Mouse (Mus musculus) limb, embryonic 10.5 days (tissue): ENCODE data around the gene Zpbp2. TPM values are rescaled to one million over a fixed set of nuclear protein-coding genes. Genes with fewer than 3 reads are reported as not detected.

Experiments
- DNase-seq: peaks from one replicate; pipeline ENCODE4 v3.0.0-alpha.2; 2017; ENCODE audit warnings: low spot score
- H3K27ac ChIP-seq: fragments of 300-500 bp; sonication (generic); 2 replicates; pipeline ENCODE4 v1.5.1; 2016; ENCODE audit warnings: mild to moderate bottlenecking
- H3K27me3 ChIP-seq: fragments of 300-500 bp; sonication (generic); 2 replicates; pipeline ENCODE4 v1.6.1; 2016; ENCODE audit warnings: low read depth, mild to moderate bottlenecking; ENCODE audit not compliant: poor library complexity, severe bottlenecking
- H3K36me3 ChIP-seq: fragments of 300-500 bp; sonication (generic); 2 replicates; pipeline ENCODE4 v1.6.1; 2016; ENCODE audit warnings: mild to moderate bottlenecking, moderate library complexity
- H3K4me1 ChIP-seq: fragments of 300-500 bp; sonication (generic); 2 replicates; pipeline ENCODE4 v1.6.1; 2016
- H3K4me3 ChIP-seq: fragments of 300-500 bp; sonication (generic); 2 replicates; pipeline ENCODE4 v1.5.1; 2016; ENCODE audit warnings: mild to moderate bottlenecking, moderate library complexity
- H3K9me3 ChIP-seq: fragments of 300-500 bp; sonication (generic); replicated peaks from 2 replicates; pipeline ENCODE4 v1.6.1; 2016; ENCODE audit warnings: mild to moderate bottlenecking
- WGBS: fragments of 180-500 bp; shearing (Covaris S2); methylation state at CpG from one replicate; pipeline ENCODE4 v1.1.7; 2016; 5-methylcytosine and 5-hydroxymethylcytosine counted together
- polyA plus RNA-seq: library from polyadenylated mRNA; unstranded; fragments of >200 nt; fragmentation: Nextera tagmentation; extraction: Ambion mirVana; gene quantifications from 2 replicates; pipeline ENCODE4 v1.2.1, GENCODE M21; 2016

Zpbp2 gene
- polyA plus RNA-seq, 1 experiment from 2014 or later: 0.14 TPM

DNA sequence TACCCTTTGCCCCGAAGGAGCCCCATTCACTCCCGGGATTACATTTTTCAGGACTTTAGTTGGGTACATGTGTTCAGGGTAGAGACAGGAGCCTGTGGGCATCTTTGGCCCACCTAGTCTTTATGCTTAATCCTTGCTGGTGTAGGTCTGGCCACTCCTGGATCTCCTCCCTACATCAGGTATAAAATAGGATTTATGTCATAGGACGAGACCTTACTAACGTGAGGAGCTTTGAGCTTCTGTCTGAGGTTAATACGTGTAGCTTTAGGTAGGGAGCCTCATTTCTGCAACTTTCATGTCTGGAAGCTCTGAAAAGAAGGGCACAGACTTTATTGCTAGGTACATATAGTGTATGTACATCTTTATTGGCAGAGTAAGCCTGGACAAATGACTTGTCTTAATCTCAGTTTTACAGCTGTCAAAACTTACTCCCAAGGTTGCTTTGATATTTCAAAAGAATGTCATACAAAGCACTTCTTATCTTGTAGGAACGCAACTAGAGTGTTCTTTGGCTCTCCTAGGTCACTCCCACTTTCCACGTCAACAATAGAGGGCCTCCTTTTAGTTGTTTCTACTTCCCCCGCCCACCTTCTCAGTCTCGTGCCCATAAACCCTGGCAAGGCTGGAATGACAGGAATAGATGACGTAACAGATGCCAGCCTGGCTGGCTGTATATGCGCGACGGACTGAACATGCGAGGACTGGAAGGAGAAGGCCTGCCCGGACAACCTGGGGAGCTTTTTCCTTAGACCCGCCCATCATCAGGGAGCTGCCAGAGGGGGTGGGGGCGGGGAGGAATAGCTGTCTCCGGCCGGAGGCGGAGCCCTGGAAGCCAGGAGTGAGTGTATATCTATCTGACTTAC is 37.0 kb downstream of the Zpbp2 start:
- peaks cover 42% of the 10 kb centered on the region for H3K4me1 ChIP-seq
- peak overlapping the region; percentile 89 for H3K27ac ChIP-seq
- peaks cover 18% of the 10 kb centered on the region for H3K36me3 ChIP-seq
- H3K4me3 ChIP-seq: peak overlapping the region; percentile 94
- 6% methylated on average over 20 of the region's 20 CpGs for WGBS
- H3K27me3 ChIP-seq: peaks cover 18% of the 10 kb centered on the region
- no peaks in the 10 kb centered on the region for H3K9me3 ChIP-seq
- peak; percentile 71 for DNase-seq

DNA sequence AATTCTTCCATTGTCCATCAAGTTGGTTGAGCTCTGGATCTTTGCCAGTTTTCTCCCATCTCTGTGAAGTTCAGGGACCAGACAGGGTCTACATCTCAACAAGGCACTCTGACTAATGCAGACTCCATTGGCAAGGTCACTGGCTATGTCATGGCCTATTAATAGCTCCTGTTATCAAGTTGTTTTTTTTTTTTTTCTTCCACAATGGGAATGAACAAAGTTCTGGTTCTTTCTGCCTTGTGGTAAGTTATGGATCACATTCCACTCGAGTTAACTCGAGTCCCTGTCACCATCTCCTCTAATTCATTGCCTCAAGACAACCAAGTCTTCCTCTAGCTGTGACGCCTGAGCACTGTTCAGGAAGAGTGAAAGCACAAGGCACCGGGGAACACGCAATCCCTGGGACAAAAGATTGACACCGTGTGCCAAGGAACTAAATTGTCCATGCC is 38.0 kb downstream of the Zpbp2 start:
- Histone ChIP-seq H3K4me1 (peaks cover 42% of the 10 kb centered on the region), H3K36me3 (peaks cover 9% of the 10 kb centered on the region; the same call in 1 of the 2 replicates), H3K27ac (peak overlapping the region; percentile 89; the same call in 1 of the 2 replicates), H3K9me3 (no peaks in the 10 kb centered on the region), H3K4me3 (no peak overlapping the region), H3K27me3 (peaks cover 18% of the 10 kb centered on the region)
- WGBS: 75% methylated on average over 6 of the region's 6 CpGs
- no peak for DNase-seq

DNA sequence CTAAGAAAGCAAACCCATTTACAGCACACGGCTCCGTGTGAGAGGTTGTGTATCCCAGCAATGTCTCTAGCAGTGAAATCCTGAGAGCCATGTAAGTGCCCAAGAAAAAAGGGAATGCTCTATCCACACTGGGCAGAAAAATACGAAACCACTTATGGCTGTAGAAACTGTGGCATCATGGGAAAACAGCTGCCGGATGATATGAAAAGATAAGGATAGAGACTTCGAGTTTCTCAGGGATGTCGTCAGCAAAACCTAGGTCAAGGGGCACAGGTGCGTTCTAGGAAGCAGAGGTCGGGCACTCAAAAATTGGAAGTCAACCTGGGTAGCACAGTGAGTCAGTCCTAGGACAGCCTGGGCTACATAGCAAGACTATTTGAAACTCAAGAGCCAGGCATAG is 38.4 kb downstream of the Zpbp2 start:
- WGBS: 81% methylated on average over 8 of the region's 8 CpGs
- H3K27me3 ChIP-seq: peaks cover 18% of the 10 kb centered on the region
- peaks cover 42% of the 10 kb centered on the region for H3K4me1 ChIP-seq
- no peak overlapping the region for H3K27ac ChIP-seq
- peaks cover 4% of the 10 kb centered on the region; the same call in 1 of the 2 replicates for H3K36me3 ChIP-seq
- no peak overlapping the region for H3K4me3 ChIP-seq
- no peaks in the 10 kb centered on the region for H3K9me3 ChIP-seq
- no peak for DNase-seq

DNA sequence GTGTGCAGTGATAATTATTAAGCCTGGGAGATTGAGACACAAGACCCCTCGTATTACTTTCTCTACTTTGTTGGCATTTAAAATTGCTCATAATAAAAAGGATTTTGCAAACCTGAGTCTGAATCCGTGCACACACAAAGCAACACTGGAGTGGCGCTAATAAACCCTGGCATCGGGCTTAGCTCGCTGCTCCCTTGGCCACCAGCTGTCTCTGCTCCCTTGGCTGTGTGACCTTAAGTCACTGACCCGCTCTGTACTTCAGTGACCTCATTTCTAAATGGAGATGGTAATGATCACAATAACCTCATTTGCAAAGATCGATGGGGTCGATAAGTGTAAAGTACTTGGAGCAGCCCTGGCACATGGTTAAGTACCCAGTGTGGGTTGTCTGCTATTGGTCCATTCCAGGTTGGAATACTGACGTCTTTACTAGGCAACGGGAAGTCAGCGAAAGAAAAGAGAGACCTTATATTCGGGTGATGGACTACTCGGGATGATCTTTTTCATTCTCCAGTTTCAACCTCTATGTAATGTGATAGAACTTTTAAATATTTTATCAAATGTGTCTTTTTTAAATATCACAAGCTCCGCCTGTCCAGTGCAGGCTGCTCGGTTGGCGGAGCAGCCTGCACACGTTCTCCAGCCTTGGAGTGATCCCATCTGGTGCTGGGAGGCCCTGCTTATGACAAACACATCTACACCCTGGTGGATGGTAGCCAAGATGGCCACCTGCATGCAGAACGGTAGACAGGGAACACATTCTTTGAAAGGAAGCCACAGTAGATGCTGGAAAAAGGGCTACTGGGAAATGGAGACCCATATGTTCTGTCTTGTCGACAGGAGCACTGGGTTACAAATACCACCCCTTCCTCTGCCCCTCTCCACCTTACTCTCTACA is 39.9 kb downstream of the Zpbp2 start:
- DNase-seq: no peak
- Histone ChIP-seq H3K9me3 (no peaks in the 10 kb centered on the region), H3K27me3 (peaks cover 18% of the 10 kb centered on the region), H3K27ac (no peak overlapping the region), H3K4me1 (peaks cover 28% of the 10 kb centered on the region), H3K36me3 (no peaks in the 10 kb centered on the region), H3K4me3 (no peak overlapping the region)
- 83% methylated on average over 19 of the region's 19 CpGs for WGBS

- Histone ChIP-seq H3K36me3 (no peaks in the 10 kb centered on the region), H3K9me3 (no peaks in the 10 kb centered on the region), H3K4me1 (peaks cover 5% of the 10 kb centered on the region; the same call in 1 of the 2 replicates), H3K27me3 (peaks cover 39% of the 10 kb centered on the region), H3K4me3 (no peak overlapping the region), H3K27ac (no peak overlapping the region)
- 82% methylated on average over 6 of the region's 6 CpGs for WGBS
- no peak for DNase-seq
Measured at GRCm38 (mm10) chr11:98595021-98595420, 44.1 kb downstream of the Zpbp2 start.

DNA sequence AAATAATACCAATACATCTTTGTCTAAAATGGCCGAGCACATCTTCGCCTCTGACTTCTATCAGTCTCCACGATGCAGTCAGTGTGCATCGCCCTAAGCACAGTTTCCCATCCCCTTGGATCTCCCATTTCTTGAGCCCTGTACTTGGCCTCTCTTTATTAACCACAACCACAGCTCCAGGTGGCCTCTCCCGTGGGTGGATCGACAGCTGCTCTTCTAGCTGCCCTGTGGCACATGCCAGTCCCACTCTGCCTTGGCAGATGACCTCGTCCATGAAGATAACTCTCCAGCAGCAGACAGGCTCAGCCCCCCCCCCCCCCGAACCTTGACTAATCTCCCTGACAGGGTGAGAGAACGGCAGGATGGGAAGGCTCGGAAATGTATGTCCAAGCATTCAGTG is 44.6 kb downstream of the Zpbp2 start:
- Histone ChIP-seq H3K27me3 (peaks cover 44% of the 10 kb centered on the region), H3K9me3 (no peaks in the 10 kb centered on the region), H3K36me3 (no peaks in the 10 kb centered on the region), H3K27ac (no peak overlapping the region), H3K4me3 (no peak overlapping the region), H3K4me1 (peaks cover 5% of the 10 kb centered on the region; the same call in 1 of the 2 replicates)
- DNase-seq: no peak
- WGBS: 78% methylated on average over 10 of the region's 10 CpGs

- peaks cover 5% of the 10 kb centered on the region; the same call in 1 of the 2 replicates for H3K4me1 ChIP-seq
- H3K27me3 ChIP-seq: peaks cover 49% of the 10 kb centered on the region
- no peaks in the 10 kb centered on the region for H3K36me3 ChIP-seq
- H3K27ac ChIP-seq: no peak overlapping the region
- H3K9me3 ChIP-seq: no peaks in the 10 kb centered on the region
- H3K4me3 ChIP-seq: no peak overlapping the region
- WGBS: 82% methylated on average over 3 of the region's 3 CpGs
- DNase-seq: no peak
Measured at GRCm38 (mm10) chr11:98595955-98596354, 45.1 kb downstream of the Zpbp2 start.

DNA sequence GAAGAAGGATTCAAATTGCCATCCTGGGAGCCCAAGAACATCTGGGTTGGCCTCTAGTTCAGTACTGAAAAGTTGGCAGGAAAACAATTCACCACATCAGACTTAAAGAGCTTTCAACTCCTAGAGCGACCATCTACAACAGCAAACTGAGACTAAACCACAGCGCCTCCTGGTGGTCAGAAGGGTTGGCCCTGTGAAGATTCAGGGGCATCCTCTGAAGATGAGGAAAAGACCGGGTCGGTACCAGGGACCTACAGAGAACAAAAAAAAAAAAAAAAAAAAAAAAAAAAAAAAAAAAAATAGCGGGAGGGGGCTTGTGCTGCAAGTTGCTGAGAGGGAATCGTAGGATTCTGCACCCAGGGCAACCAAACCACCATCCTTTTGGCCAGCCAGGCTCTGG is 46.5 kb downstream of the Zpbp2 start:
- Histone ChIP-seq H3K27me3 (peaks cover 54% of the 10 kb centered on the region), H3K4me1 (peaks cover 12% of the 10 kb centered on the region), H3K9me3 (no peaks in the 10 kb centered on the region), H3K4me3 (no peak overlapping the region), H3K27ac (no peak overlapping the region), H3K36me3 (no peaks in the 10 kb centered on the region)
- peak; percentile 76 for DNase-seq
- WGBS: 38% methylated on average over 6 of the region's 6 CpGs

GRCm38 (mm10) chr11:98597991-98598390 is 47.1 kb downstream of the Zpbp2 start, which contains the start of gene Lrrc3c:
Lrrc3c (plus strand) TSS chr11:98598291.
- H3K27ac ChIP-seq: no peak within 1 kb of the TSS
- no peaks in the 10 kb centered on the region for H3K9me3 ChIP-seq
- H3K36me3 ChIP-seq: no peaks in the 10 kb centered on the region
- H3K4me1 ChIP-seq: peaks cover 15% of the 10 kb centered on the region
- 0 out of 2 replicates have a peak within 1 kb of the TSS, but pooled peaks have one; percentile 5 for H3K4me3 ChIP-seq
- DNase-seq: no peak
- WGBS: 87% methylated on average over 8 of the region's 8 CpGs
- peaks cover 52% of the 10 kb centered on the region for H3K27me3 ChIP-seq

GRCm38 (mm10) chr11:98598851-98599290 is 48.0 kb downstream of the Zpbp2 start:
- Histone ChIP-seq H3K27ac (no peak overlapping the region), H3K36me3 (no peaks in the 10 kb centered on the region), H3K4me1 (peaks cover 15% of the 10 kb centered on the region), H3K4me3 (0 out of 2 replicates have a peak overlapping the region, but pooled peaks have one; percentile 5), H3K27me3 (peaks cover 52% of the 10 kb centered on the region), H3K9me3 (no peaks in the 10 kb centered on the region)
- no peak for DNase-seq
- WGBS: 67% methylated on average over 18 of the region's 18 CpGs

DNA sequence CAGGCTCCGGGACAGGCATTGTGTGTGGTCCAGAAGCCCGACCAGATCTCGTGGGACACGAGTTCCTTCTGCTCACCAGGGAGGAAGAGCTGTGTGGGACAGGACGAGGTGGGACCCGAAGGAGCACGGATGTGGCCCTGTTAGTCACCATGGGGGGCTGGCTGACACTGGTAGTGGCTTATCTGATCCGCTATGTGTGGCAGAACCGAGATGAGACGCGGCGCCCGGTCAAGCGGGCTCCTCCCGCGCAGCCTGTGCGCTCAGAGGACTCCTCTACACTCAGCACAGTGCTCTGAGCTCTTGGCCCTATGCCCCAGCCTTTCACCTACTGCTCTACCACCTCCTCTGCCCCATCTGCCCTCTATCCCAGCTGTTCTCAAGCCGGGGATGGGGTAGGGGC is 48.4 kb downstream of the Zpbp2 start:
- Histone ChIP-seq H3K27ac (no peak overlapping the region), H3K9me3 (no peaks in the 10 kb centered on the region), H3K27me3 (peaks cover 52% of the 10 kb centered on the region), H3K4me1 (peaks cover 15% of the 10 kb centered on the region), H3K36me3 (no peaks in the 10 kb centered on the region), H3K4me3 (0 out of 2 replicates have a peak overlapping the region, but pooled peaks have one; percentile 5)
- 41% methylated on average over 18 of the region's 18 CpGs for WGBS
- DNase-seq: no peak

DNA sequence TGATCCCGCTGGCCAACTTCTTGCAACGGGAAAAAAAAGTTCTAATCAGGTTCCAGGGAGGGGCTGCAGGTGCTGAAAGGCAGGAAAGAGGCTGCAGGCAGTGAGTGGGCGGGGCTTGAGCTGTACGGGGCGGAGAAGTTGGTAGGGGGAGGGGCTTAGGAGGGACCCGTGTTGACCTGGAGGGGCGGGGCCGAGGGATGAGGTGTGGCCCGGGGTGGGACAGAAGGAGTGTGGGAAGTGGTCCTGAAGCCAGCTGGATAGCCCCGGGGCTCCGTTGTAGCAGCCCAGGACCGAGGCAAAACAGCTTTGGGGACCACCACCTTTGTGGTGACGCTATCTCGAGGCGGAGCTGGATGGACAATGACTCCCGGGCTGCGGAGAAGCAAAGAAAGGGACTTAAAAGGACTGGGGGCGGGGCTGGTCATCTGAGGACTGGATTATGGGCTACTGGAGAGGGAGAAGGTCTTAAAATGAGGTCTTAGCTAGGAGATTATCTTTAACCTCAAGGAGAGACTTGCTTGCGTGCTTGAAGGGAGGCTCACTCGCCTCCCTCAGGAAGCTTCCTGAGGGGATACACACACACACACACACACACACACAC is 51.3 kb downstream of the Zpbp2 start:
- no peaks in the 10 kb centered on the region for H3K36me3 ChIP-seq
- WGBS: 2% methylated on average over 19 of the region's 20 CpGs
- DNase-seq: peak; percentile 69
- H3K27ac ChIP-seq: peak overlapping the region; percentile 36
- peak overlapping the region; percentile 49 for H3K4me3 ChIP-seq
- H3K9me3 ChIP-seq: no peaks in the 10 kb centered on the region
- peaks cover 58% of the 10 kb centered on the region for H3K27me3 ChIP-seq
- peaks cover 15% of the 10 kb centered on the region for H3K4me1 ChIP-seq
